Mouse (Mus musculus): ENCODE results near the gene Ripor1.

GRCm38 (mm10) chr8:105636963-105637510 lies 32.0 kb downstream of the Ripor1 start, which contains the start of gene Agrp:
- TF ChIP-seq POLR2A (IDR thresholded peaks at IDR 0.05; ENCODE audit: extremely low read depth, insufficient read depth, low read length) = peak; percentile 44; the same call in 1 of the 2 replicates
- TF ChIP-seq CTCF (IDR thresholded peaks at IDR 0.05; ENCODE audit: extremely low read depth, insufficient read depth, low read length) = no peak
